Mouse (Mus musculus) liver, embryonic 14.5 days (tissue): Measurements from ENCODE around the gene Cpvl. TPM values are rescaled to one million over a fixed set of nuclear protein-coding genes. Genes with fewer than 3 reads are reported as not detected.

ENCODE experiments used
- ATAC-seq: fragments of 200-750 bp; cut with Nextera tagmentation; 2 replicates; pipeline ENCODE4 v1.8.0; 2017; ENCODE audit warnings: moderate number of reproducible peaks, mild to moderate bottlenecking, moderate library complexity; ENCODE audit not compliant: insufficient read depth
- DNase-seq, 3 experiments: peaks; one replicate each; pipeline ENCODE4 v3.0.0-alpha.2; 2012 to 2013; ENCODE audit warnings: low read depth in 3 of 3, low spot score in 3 of 3
- H3K27ac ChIP-seq: fragments of 300-500 bp; sonication (generic); 2 replicates; pipeline ENCODE4 v1.5.1; 2014; ENCODE audit warnings: moderate library complexity, mild to moderate bottlenecking, control low read depth, inconsistent platforms
- H3K27me3 ChIP-seq: fragments of 300-500 bp; sonication (generic); 2 replicates; pipeline ENCODE4 v1.6.1; 2014; ENCODE audit warnings: mild to moderate bottlenecking, low read length, moderate library complexity; ENCODE audit not compliant: control insufficient read depth, insufficient read depth
- H3K36me3 ChIP-seq: fragments of 300-500 bp; sonication (generic); replicated peaks from 2 replicates; pipeline ENCODE4 v1.6.1; 2014; ENCODE audit warnings: low read depth; ENCODE audit not compliant: control insufficient read depth, insufficient read depth
- H3K4me1 ChIP-seq, 2 experiments: fragments of 200-500 bp in 1 of 2; fragments of 300-500 bp in 1 of 2; sonication (generic) in 1 of 2; replicated peaks; 2 replicates each; pipeline ENCODE4 v1.6.1; 2012 to 2014; ENCODE audit warnings: antibody characterized with exemption in 1 of 2, inconsistent platforms in 1 of 2, low read length in 1 of 2; ENCODE audit not compliant: control insufficient read depth in 2 of 2, insufficient read depth in 2 of 2
- H3K4me2 ChIP-seq: fragments of 300-500 bp; sonication (generic); 2 replicates; pipeline ENCODE4 v1.6.1; 2014; ENCODE audit warnings: low read depth, mild to moderate bottlenecking, control low read depth, moderate library complexity
- H3K4me3 ChIP-seq, 2 experiments: fragments of 200-500 bp in 1 of 2; fragments of 300-500 bp in 1 of 2; sonication (generic) in 1 of 2; 2 replicates each; pipeline ENCODE4 v1.5.1; 2012 to 2014; ENCODE audit warnings: low read depth in 2 of 2, low read length in 2 of 2, mild to moderate bottlenecking in 2 of 2, control low read depth in 1 of 2, inconsistent platforms in 1 of 2, moderate library complexity in 1 of 2; ENCODE audit not compliant: insufficient read depth in 1 of 2
- H3K9ac ChIP-seq: fragments of 300-500 bp; sonication (generic); replicated peaks from 2 replicates; pipeline ENCODE4 v1.6.1; 2014; ENCODE audit warnings: mild to moderate bottlenecking, control low read depth, moderate library complexity
- H3K9me3 ChIP-seq: fragments of 300-500 bp; sonication (generic); 2 replicates; pipeline ENCODE4 v1.6.1; 2016; ENCODE audit warnings: low read length, mixed read lengths; ENCODE audit not compliant: control insufficient read depth
- CTCF ChIP-seq: IDR thresholded peaks from 2 replicates; pipeline ENCODE4 v1.5.1; 2016; ENCODE audit warnings: antibody characterized with exemption, low read depth, control low read depth
- EP300 ChIP-seq: IDR thresholded peaks from 2 replicates; pipeline ENCODE4 v1.6.1; 2016; ENCODE audit warnings: antibody characterized with exemption, low read depth
- WGBS: fragments of 180-500 bp; shearing (Covaris S2); extraction: QIAGEN DNeasy Blood & Tissue Kit; methylation state at CpG from one replicate; pipeline ENCODE4 v1.1.7; 2014; ENCODE audit not compliant: insufficient replicate concordance; 5-methylcytosine and 5-hydroxymethylcytosine counted together
- polyA plus RNA-seq, 2 experiments: library from polyadenylated mRNA; depleted of rRNA in 1 of 2; stranded (reverse) in 1 of 2; unstranded in 1 of 2; fragments of >200 nt; fragmentation: Nextera tagmentation in 1 of 2; extraction: Ambion mirVana in 1 of 2; gene quantifications; 2 replicates each; pipeline versions ENCODE4 v1.2.1 to v1.2.3; 2012 to 2014

The Cpvl gene
- polyA plus RNA-seq, 2 experiments, result not detected

- Histone ChIP-seq H3K9ac (no peak overlapping the region), H3K4me1 (no peaks in the 10 kb centered on the region), H3K4me3 (no peak overlapping the region), H3K27ac (no peak overlapping the region), H3K27me3 (no peaks in the 10 kb centered on the region), H3K9me3 (no peaks in the 10 kb centered on the region), H3K4me2 (no peak overlapping the region), H3K36me3 (no peaks in the 10 kb centered on the region)
- no peak for TF ChIP-seq EP300
- TF ChIP-seq CTCF, result no peak
- DNase-seq (no peak), ATAC-seq (no peak)
- 52% methylated on average over 5 of the region's 5 CpGs for WGBS
Measured at GRCm38 (mm10) chr6:53965900-53966299, 12.6 kb downstream of the Cpvl start.

GRCm38 (mm10) chr6:53963906-53964496 is 14.5 kb downstream of the Cpvl start:
- Histone ChIP-seq H3K4me3 (no peak overlapping the region), H3K4me2 (no peak overlapping the region), H3K27me3 (no peaks in the 10 kb centered on the region), H3K9me3 (no peaks in the 10 kb centered on the region), H3K36me3 (no peaks in the 10 kb centered on the region), H3K4me1 (no peaks in the 10 kb centered on the region), H3K9ac (no peak overlapping the region), H3K27ac (no peak overlapping the region)
- TF ChIP-seq EP300, result no peak
- TF ChIP-seq CTCF, result no peak
- no peak for DNase-seq
- ATAC-seq, result no peak
- 62% methylated on average over 5 of the region's 5 CpGs for WGBS

- Histone ChIP-seq H3K36me3 (no peaks in the 10 kb centered on the region), H3K4me3 (no peak overlapping the region), H3K9ac (no peak overlapping the region), H3K4me2 (no peak overlapping the region), H3K9me3 (no peaks in the 10 kb centered on the region), H3K27ac (no peak overlapping the region), H3K4me1 (no peaks in the 10 kb centered on the region), H3K27me3 (no peaks in the 10 kb centered on the region)
- no peak for TF ChIP-seq CTCF
- TF ChIP-seq EP300, result no peak
- no peak for ATAC-seq
- 59% methylated on average over 1 of the region's 1 CpGs for WGBS
- no peak for DNase-seq
Measured at GRCm38 (mm10) chr6:53962006-53962405, 16.5 kb downstream of the Cpvl start.

GRCm38 (mm10) chr6:53959826-53960225 is 18.6 kb downstream of the Cpvl start:
- no peak overlapping the region for H3K4me2 ChIP-seq
- H3K27ac ChIP-seq, result no peak overlapping the region
- no peaks in the 10 kb centered on the region for H3K27me3 ChIP-seq
- WGBS, result 45% methylated on average over 3 of the region's 3 CpGs
- DNase-seq (no peak), ATAC-seq (no peak)
- H3K4me1 ChIP-seq, result no peaks in the 10 kb centered on the region
- no peak overlapping the region for H3K4me3 ChIP-seq
- H3K36me3 ChIP-seq, result no peaks in the 10 kb centered on the region
- TF ChIP-seq CTCF (no peak), EP300 (no peak)
- no peaks in the 10 kb centered on the region for H3K9me3 ChIP-seq
- no peak overlapping the region for H3K9ac ChIP-seq

GRCm38 (mm10) chr6:53958321-53958720 is 20.1 kb downstream of the Cpvl start:
- Histone ChIP-seq H3K4me2 (no peak overlapping the region), H3K27me3 (no peaks in the 10 kb centered on the region), H3K4me1 (no peaks in the 10 kb centered on the region), H3K9me3 (no peaks in the 10 kb centered on the region), H3K4me3 (no peak overlapping the region), H3K36me3 (no peaks in the 10 kb centered on the region), H3K27ac (no peak overlapping the region), H3K9ac (no peak overlapping the region)
- WGBS, result 21% methylated on average over 7 of the region's 7 CpGs
- TF ChIP-seq EP300 (no peak), CTCF (peak; percentile 82)
- DNase-seq, result peak; percentile 20 to 28 (median 24)
- ATAC-seq, result no peak
